Mouse (Mus musculus) cerebellum, postnatal 14 days (tissue): ENCODE data around the gene Rere.
"Not testable (repeated sequence)": the region's sequence is repeated elsewhere in the genome, so short reads cannot be mapped to it uniquely, and the experiment has no call there.

ENCODE experiments used
- DNase-seq, 2 experiments: peaks; one replicate each; pipeline ENCODE4 v3.0.0; 2021; ENCODE audit warnings: mixed read lengths in 2 of 2

Gene Rere

GRCm38 (mm10) chr4:150590621-150591282 is 309.3 kb downstream of the Rere start:
- no peak for DNase-seq

- no peak for DNase-seq
Observed at GRCm38 (mm10) chr4:150591602-150592001, 310.2 kb downstream of the Rere start.

GRCm38 (mm10) chr4:150592087-150592486 is 310.6 kb downstream of the Rere start:
- DNase-seq = no peak

GRCm38 (mm10) chr4:150593473-150594217 is 312.2 kb downstream of the Rere start:
- no peak for DNase-seq

GRCm38 (mm10) chr4:150594298-150594829 is 312.9 kb downstream of the Rere start:
- DNase-seq = no peak

- DNase-seq = no peak
Observed at GRCm38 (mm10) chr4:150595071-150595470, 313.6 kb downstream of the Rere start.

- no peak for DNase-seq
Observed at GRCm38 (mm10) chr4:150595991-150596390, 314.5 kb downstream of the Rere start.

GRCm38 (mm10) chr4:150598686-150599085 is 317.2 kb downstream of the Rere start:
- DNase-seq = peak; percentile 77 to 78

GRCm38 (mm10) chr4:150599119-150599992 is 317.9 kb downstream of the Rere start:
- peak; percentile 44 to 59 for DNase-seq

GRCm38 (mm10) chr4:150600503-150600902 is 319.1 kb downstream of the Rere start:
- DNase-seq = not testable (repeated sequence)

- DNase-seq = no peak
Observed at GRCm38 (mm10) chr4:150601489-150601888, 320.0 kb downstream of the Rere start.

- DNase-seq = no peak
Observed at GRCm38 (mm10) chr4:150603366-150604061, 322.1 kb downstream of the Rere start.

- no peak for DNase-seq
Observed at GRCm38 (mm10) chr4:150605804-150606203, 324.4 kb downstream of the Rere start.

GRCm38 (mm10) chr4:150606449-150607161 is 325.2 kb downstream of the Rere start:
- peak in 1 of 2 experiments; percentile 32 for DNase-seq

- DNase-seq = no peak
Observed at GRCm38 (mm10) chr4:150608670-150609069, 327.2 kb downstream of the Rere start.

- no peak for DNase-seq
Observed at GRCm38 (mm10) chr4:150613715-150614114, 332.3 kb downstream of the Rere start.

GRCm38 (mm10) chr4:150615251-150616028 is 334.0 kb downstream of the Rere start:
- DNase-seq = no peak

- no peak for DNase-seq
Observed at GRCm38 (mm10) chr4:150616029-150616420, 334.6 kb downstream of the Rere start.

GRCm38 (mm10) chr4:150616841-150617240 is 335.4 kb downstream of the Rere start:
- no peak for DNase-seq

GRCm38 (mm10) chr4:150619011-150619410 is 337.6 kb downstream of the Rere start:
- peak in 1 of 2 experiments; percentile 28 for DNase-seq

GRCm38 (mm10) chr4:150622641-150623040 is 341.2 kb downstream of the Rere start:
- no peak for DNase-seq
